Comparison of ENCODE assay signal across 8 mouse cellular contexts in the genomic region with DNA sequence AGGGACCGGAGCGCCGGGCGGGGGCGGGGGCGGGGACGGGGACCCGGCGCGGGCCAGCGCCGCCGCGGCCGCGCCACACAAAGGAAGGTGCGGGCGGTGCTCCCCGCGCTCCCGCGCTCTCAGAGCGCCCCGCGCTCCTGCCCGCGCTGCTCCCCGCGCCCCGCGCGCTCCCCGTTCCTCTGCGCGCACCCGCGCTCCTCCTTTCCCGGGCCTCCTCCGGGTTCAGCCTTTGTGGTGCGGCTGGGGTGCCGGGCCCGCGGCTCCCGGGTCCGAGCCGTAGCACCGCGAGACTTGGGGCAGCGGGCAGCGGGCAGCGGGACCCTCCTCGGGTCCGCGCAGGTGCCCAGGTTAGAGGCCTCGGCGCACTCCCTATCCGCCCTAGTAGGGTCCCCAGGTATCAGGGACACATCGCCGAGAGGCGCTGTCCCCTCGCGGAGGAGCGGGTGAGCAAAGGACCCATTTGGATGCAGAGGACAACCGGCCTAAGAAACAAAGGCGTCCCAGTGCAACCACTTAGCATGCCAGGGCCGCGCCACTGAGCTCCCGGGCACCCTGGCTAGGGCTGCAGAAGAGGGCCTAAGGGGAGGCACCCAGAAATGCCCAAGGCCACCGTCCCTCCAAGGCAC. TPM values are rescaled to one million over a fixed set of nuclear protein-coding genes. Genes with fewer than 3 reads are reported as not detected.
A peak's percentile ranks its signal among the peaks of the same experiment; 100 is the strongest.
DNase-seq lines count a peak whose midpoint lies in the region; ATAC-seq and TF ChIP-seq lines count a peak whose summit lies in the region.

A gene (minus strand): TSS at position 281 of the 626 bp plus-strand sequence.

- ATAC-seq in embryonic facial prominence, embryonic 13.5 days (ENCODE audit: insufficient number of reproducible peaks, insufficient read depth, low FRiP score, low TSS enrichment, low read depth): peak; percentile 80
- peak; percentile 93 for ATAC-seq in hindbrain, embryonic 13.5 days (ENCODE audit: low FRiP score)

- peaks cover 60% of the 10 kb centered on the region for H3K27me3 ChIP-seq in E14TG2a.4 (ENCODE audit: insufficient read depth, low read length)
- H3K27me3 ChIP-seq in embryonic facial prominence, embryonic 13.5 days: no peaks in the 10 kb centered on the region
- H3K27me3 ChIP-seq in hindbrain, embryonic 13.5 days: no peaks in the 10 kb centered on the region

- H3K36me3 ChIP-seq in E14TG2a.4 (ENCODE audit: insufficient read depth, low read length): no peaks in the 10 kb centered on the region
- H3K36me3 ChIP-seq in embryonic facial prominence, embryonic 13.5 days: no peaks in the 10 kb centered on the region
- H3K36me3 ChIP-seq in hindbrain, embryonic 13.5 days: peaks cover 4% of the 10 kb centered on the region

- H3K4me2 ChIP-seq in embryonic facial prominence, embryonic 13.5 days: peak within 1 kb of the TSS; percentile 83
- H3K4me2 ChIP-seq in hindbrain, embryonic 13.5 days: peak within 1 kb of the TSS; percentile 77

- TF ChIP-seq CTCF in E14TG2a.4 (conservative IDR thresholded peaks at IDR 0.05; ENCODE audit: low read length): no peak

- peak within 1 kb of the TSS; percentile 89 for H3K4me3 ChIP-seq in E14TG2a.4 (replicated peaks; ENCODE audit: low read length)
- peak within 1 kb of the TSS; percentile 76 for H3K4me3 ChIP-seq in embryonic facial prominence, embryonic 13.5 days
- peak within 1 kb of the TSS; percentile 74 for H3K4me3 ChIP-seq in hindbrain, embryonic 13.5 days

- peak; percentile 65 for DNase-seq in adrenal gland, postnatal 14 days
- DNase-seq in layer of hippocampus, postnatal 36 days: peak; percentile 74 to 80
- DNase-seq in mesoderm, embryonic 11.5 days (ENCODE audit: low read depth, low spot score): peak; percentile 82
- DNase-seq in right cerebral cortex, postnatal 4 days: peak; percentile 81
- DNase-seq in urinary bladder, adult 18-20 months (ENCODE audit: low spot score in 2 of 2): no peak

- peak within 1 kb of the TSS; percentile 92 for H3K9ac ChIP-seq in embryonic facial prominence, embryonic 13.5 days
- peak within 1 kb of the TSS; percentile 94 for H3K9ac ChIP-seq in hindbrain, embryonic 13.5 days

- under 1% methylated on average over 57 of the region's 69 CpGs for WGBS in embryonic facial prominence, embryonic 13.5 days
- under 1% methylated on average over 62 of the region's 69 CpGs for WGBS in hindbrain, embryonic 13.5 days

- 0 out of 2 replicates have a peak, but pooled peaks cover 3% of the 10 kb centered on the region for H3K9me3 ChIP-seq in E14TG2a.4 (ENCODE audit: low read length)
- no peaks in the 10 kb centered on the region for H3K9me3 ChIP-seq in embryonic facial prominence, embryonic 13.5 days
- H3K9me3 ChIP-seq in hindbrain, embryonic 13.5 days: no peaks in the 10 kb centered on the region

- H3K27ac ChIP-seq in embryonic facial prominence, embryonic 13.5 days: peak within 1 kb of the TSS; percentile 88
- H3K27ac ChIP-seq in hindbrain, embryonic 13.5 days: peak within 1 kb of the TSS; percentile 98

- peaks cover 11% of the 10 kb centered on the region; the same call in 1 of the 2 replicates for H3K4me1 ChIP-seq in E14TG2a.4 (replicated peaks; ENCODE audit: low read depth, low read length)
- H3K4me1 ChIP-seq in embryonic facial prominence, embryonic 13.5 days: peaks cover 23% of the 10 kb centered on the region
- peaks cover 44% of the 10 kb centered on the region for H3K4me1 ChIP-seq in hindbrain, embryonic 13.5 days (replicated peaks)

RNA-seq across cellular contexts. Expression of the gene that starts here (rescaled TPM):
- total RNA-seq in adrenal gland, postnatal 14 days (2021): 30.9 and 37.2 TPM in 2 replicates
- 15.5 and 17.0 TPM in 2 replicates for polyA plus RNA-seq in embryonic facial prominence, embryonic 13.5 days (2015; fragmentation: Nextera tagmentation; extraction: Ambion mirVana)
- polyA plus RNA-seq in hindbrain, embryonic 13.5 days (2015; fragmentation: Nextera tagmentation; extraction: Ambion mirVana): 60.3 and 64.8 TPM in 2 replicates
- 100 to 1,000 TPM; 132 to 153 TPM for total RNA-seq in layer of hippocampus, postnatal 36 days (2021)

Comparison
In these comparisons a context has a peak if more than half of its experiments do, and no peak if none do; other contexts are left out.
1. DNase-seq: peak in adrenal gland, postnatal 14 days (single experiment), layer of hippocampus, postnatal 36 days (2 of 2), mesoderm, embryonic 11.5 days (single experiment) and right cerebral cortex, postnatal 4 days (single experiment); none in urinary bladder, adult 18-20 months (0 of 2).
2. Peak in every context shown above with its lines, with median percentiles within 50 percentile points of each other: H3K4me3 ChIP-seq.